Mouse (Mus musculus): ENCODE data around the gene Zfp367. TPM values are rescaled to one million over a fixed set of nuclear protein-coding genes. Genes with fewer than 3 reads are reported as not detected.

The Zfp367 gene
- polyA plus RNA-seq, 1 experiment from 2014 or later = 25.6 TPM

DNA sequence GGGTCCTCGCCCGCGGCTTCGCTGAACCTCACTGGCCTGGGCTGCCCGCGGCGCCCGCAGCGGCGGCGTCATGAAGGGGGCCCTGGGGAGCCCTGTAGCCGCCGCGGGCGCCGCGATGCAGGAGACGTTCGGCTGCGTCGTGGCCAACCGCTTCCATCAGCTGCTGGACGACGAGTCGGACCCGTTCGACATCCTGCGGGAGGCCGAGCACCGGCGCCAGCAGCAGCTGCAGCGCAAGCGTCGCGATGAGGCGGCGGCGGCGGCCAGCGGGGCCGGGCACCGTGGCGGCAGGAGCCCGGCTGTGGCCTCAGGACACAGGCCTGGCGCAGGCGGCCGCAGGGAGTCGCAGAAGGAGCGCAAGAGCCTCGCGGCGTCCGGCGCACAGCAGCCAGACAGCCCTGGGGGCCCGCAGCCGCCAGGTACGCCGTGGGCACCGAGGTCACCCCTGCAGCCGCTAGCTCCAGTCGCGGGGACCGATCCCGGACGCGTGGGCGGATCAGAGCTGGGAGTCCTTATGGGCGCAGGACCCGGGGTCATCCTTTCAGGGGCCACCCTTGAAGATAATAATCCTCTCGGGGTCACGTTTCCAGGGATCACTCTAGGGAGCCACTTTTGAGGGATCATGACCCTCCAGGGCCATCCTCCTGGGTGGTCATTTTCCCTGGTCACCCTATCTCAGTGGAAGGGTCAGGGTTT is 9.1 kb upstream of the Zfp367 start:
- ATAC-seq (ENCODE audit: low FRiP score) = peak; percentile 74
- Histone ChIP-seq H3K27me3 (ENCODE audit: control insufficient read depth, insufficient read depth, low read length) (peaks cover 9% of the 10 kb centered on the region), H3K36me3 (ENCODE audit: control insufficient read depth, insufficient read depth, low read length) (no peaks in the 10 kb centered on the region), H3K4me2 (peak overlapping the region; percentile 98), H3K9me3 (ENCODE audit: control insufficient read depth, low read length) (no peaks in the 10 kb centered on the region), H3K4me3 (ENCODE audit: low read depth, low read length) (peak overlapping the region; percentile 78), H3K4me1 (ENCODE audit: control insufficient read depth, insufficient read depth, low read length) (peaks cover 10% of the 10 kb centered on the region), H3K27ac (ENCODE audit: low read depth, low read length) (peak overlapping the region; percentile 67), H3K9ac (ENCODE audit: low read length) (peak overlapping the region; percentile 81)
- DNase-seq (ENCODE audit: low spot score, missing footprints) = no peak
- WGBS = under 1% methylated on average over 61 of the region's 71 CpGs

- peak within 1 kb of the TSS; percentile 98 for H3K4me2 ChIP-seq
Observed at GRCm38 (mm10) chr13:64161548-64161915, 8.5 kb upstream of the Zfp367 start, which contains the start of gene Habp4. TSS of gene Habp4 (plus strand) at chr13:64161824.

GRCm38 (mm10) chr13:64156966-64157365 is 4.0 kb upstream of the Zfp367 start:
- Histone ChIP-seq H3K36me3 (ENCODE audit: control insufficient read depth, insufficient read depth, low read length) (no peaks in the 10 kb centered on the region), H3K4me3 (ENCODE audit: low read depth, low read length) (no peak overlapping the region), H3K9me3 (ENCODE audit: control insufficient read depth, low read length) (no peaks in the 10 kb centered on the region), H3K4me2 (no peak overlapping the region), H3K4me1 (ENCODE audit: control insufficient read depth, insufficient read depth, low read length) (peaks cover 3% of the 10 kb centered on the region), H3K27ac (ENCODE audit: low read depth, low read length) (no peak overlapping the region), H3K9ac (ENCODE audit: low read length) (no peak overlapping the region), H3K27me3 (ENCODE audit: control insufficient read depth, insufficient read depth, low read length) (no peaks in the 10 kb centered on the region)
- ATAC-seq (ENCODE audit: low FRiP score) (no peak), DNase-seq (ENCODE audit: low spot score, missing footprints) (no peak)

More at GRCm38 (mm10) chr13:64161548-64161915, 8.5 kb upstream of the Zfp367 start, which contains the start of gene Habp4:
- WGBS = 1% methylated on average over 23 of the region's 31 CpGs
- no peaks in the 10 kb centered on the region for H3K36me3 ChIP-seq (ENCODE audit: control insufficient read depth, insufficient read depth, low read length)
- H3K4me3 ChIP-seq (ENCODE audit: low read depth, low read length) = peak within 1 kb of the TSS; percentile 78
- peaks cover 9% of the 10 kb centered on the region for H3K27me3 ChIP-seq (ENCODE audit: control insufficient read depth, insufficient read depth, low read length)
- peak within 1 kb of the TSS; percentile 67 for H3K27ac ChIP-seq (ENCODE audit: low read depth, low read length)
- H3K9me3 ChIP-seq (ENCODE audit: control insufficient read depth, low read length) = no peaks in the 10 kb centered on the region
- ATAC-seq (ENCODE audit: low FRiP score) (peak; percentile 99), DNase-seq (ENCODE audit: low spot score, missing footprints) (peak; percentile 100)
- peaks cover 10% of the 10 kb centered on the region for H3K4me1 ChIP-seq (ENCODE audit: control insufficient read depth, insufficient read depth, low read length)
- H3K9ac ChIP-seq (ENCODE audit: low read length) = peak within 1 kb of the TSS; percentile 81

DNA sequence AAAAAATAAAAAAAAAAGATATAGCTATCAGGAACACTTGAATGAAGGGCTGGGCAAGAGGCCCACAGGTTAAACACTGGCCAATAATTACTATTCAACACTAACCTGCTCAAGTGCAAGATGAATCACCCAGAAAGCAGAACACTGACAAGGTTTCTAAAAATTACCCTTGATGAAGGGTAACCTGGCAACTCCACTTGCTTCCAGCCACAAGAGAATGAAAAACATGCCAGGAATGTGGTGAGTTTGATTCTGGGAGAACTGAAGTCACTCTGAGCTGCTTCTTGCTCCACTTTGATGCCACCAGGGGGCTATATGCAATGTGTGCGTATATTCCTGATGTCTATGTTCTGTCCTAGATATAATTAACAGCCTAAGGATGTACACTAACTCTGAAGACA is 2.2 kb upstream of the Zfp367 start:
- Histone ChIP-seq H3K9ac (ENCODE audit: low read length) (no peak overlapping the region), H3K27ac (ENCODE audit: low read depth, low read length) (no peak overlapping the region), H3K9me3 (ENCODE audit: control insufficient read depth, low read length) (no peaks in the 10 kb centered on the region), H3K4me1 (ENCODE audit: control insufficient read depth, insufficient read depth, low read length) (peaks cover 14% of the 10 kb centered on the region), H3K4me2 (peak overlapping the region; percentile 11; the same call in 1 of the 2 replicates), H3K4me3 (ENCODE audit: low read depth, low read length) (no peak overlapping the region), H3K36me3 (ENCODE audit: control insufficient read depth, insufficient read depth, low read length) (no peaks in the 10 kb centered on the region), H3K27me3 (ENCODE audit: control insufficient read depth, insufficient read depth, low read length) (no peaks in the 10 kb centered on the region)
- DNase-seq (ENCODE audit: low spot score, missing footprints) (peak; percentile 75), ATAC-seq (ENCODE audit: low FRiP score) (no peak)
- WGBS = 13% methylated on average over 1 of the region's 1 CpGs

DNA sequence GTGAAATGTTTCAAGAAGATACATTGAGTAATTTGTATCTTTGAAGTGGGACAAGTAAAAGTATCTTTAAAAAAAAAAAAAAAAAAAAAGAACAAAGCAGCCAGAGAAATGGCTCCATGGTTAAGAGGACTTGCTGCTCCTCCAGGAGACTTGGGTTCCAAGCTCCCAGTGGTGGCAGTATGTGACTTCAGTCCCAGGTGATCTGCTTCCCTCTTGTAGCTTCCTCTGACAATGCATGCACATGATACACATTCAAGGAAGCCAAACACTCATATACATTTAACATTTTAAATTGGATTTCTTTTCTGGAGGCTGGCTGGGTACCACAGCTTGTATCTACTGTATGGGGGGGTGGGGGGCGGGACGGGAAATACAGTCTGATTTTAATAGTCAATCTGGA is 1.6 kb upstream of the Zfp367 start:
- Histone ChIP-seq H3K4me2 (no peak overlapping the region), H3K4me1 (ENCODE audit: control insufficient read depth, insufficient read depth, low read length) (peaks cover 17% of the 10 kb centered on the region), H3K9ac (ENCODE audit: low read length) (no peak overlapping the region), H3K36me3 (ENCODE audit: control insufficient read depth, insufficient read depth, low read length) (no peaks in the 10 kb centered on the region), H3K4me3 (ENCODE audit: low read depth, low read length) (no peak overlapping the region), H3K9me3 (ENCODE audit: control insufficient read depth, low read length) (no peaks in the 10 kb centered on the region), H3K27ac (ENCODE audit: low read depth, low read length) (no peak overlapping the region), H3K27me3 (ENCODE audit: control insufficient read depth, insufficient read depth, low read length) (no peaks in the 10 kb centered on the region)
- 65% methylated on average over 2 of the region's 2 CpGs for WGBS
- no peak for ATAC-seq (ENCODE audit: low FRiP score)
- peak; percentile 81 for DNase-seq (ENCODE audit: low spot score, missing footprints)

GRCm38 (mm10) chr13:64153751-64154267 is 807 bp upstream of the Zfp367 start:
- ATAC-seq (ENCODE audit: low FRiP score) (peak; percentile 38), DNase-seq (ENCODE audit: low spot score, missing footprints) (peak; percentile 94)
- WGBS = 1% methylated on average over 18 of the region's 18 CpGs
- no peaks in the 10 kb centered on the region for H3K9me3 ChIP-seq (ENCODE audit: control insufficient read depth, low read length)
- no peaks in the 10 kb centered on the region for H3K36me3 ChIP-seq (ENCODE audit: control insufficient read depth, insufficient read depth, low read length)
- H3K9ac ChIP-seq (ENCODE audit: low read length) = peak overlapping the region; percentile 56
- peak overlapping the region; percentile 89 for H3K4me2 ChIP-seq
- peaks cover 17% of the 10 kb centered on the region for H3K4me1 ChIP-seq (ENCODE audit: control insufficient read depth, insufficient read depth, low read length)
- peak overlapping the region; percentile 90 for H3K4me3 ChIP-seq (ENCODE audit: low read depth, low read length)
- no peaks in the 10 kb centered on the region for H3K27me3 ChIP-seq (ENCODE audit: control insufficient read depth, insufficient read depth, low read length)
- H3K27ac ChIP-seq (ENCODE audit: low read depth, low read length) = no peak overlapping the region

DNA sequence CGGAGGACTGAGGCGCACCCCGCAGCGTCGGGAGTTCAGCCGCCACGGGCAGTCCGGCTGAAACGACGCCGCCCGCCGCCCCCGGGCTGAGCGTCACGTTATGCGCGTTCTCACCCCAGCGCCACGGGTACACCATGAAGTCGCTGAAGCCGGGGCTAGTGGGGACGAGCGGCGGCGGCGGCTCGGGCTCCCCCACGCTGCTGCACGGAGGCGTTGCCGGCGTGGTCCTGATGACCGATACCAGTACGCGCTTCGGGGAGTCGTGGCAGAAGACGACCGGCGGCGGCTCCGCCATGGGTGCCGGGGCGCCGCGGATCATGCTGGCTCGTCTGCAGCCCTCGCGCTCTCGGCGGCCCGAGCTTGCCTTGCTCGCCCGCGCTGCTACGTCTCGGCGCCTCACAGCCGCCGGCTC is 325 bp downstream of the Zfp367 start:
- no peaks in the 10 kb centered on the region for H3K27me3 ChIP-seq (ENCODE audit: control insufficient read depth, insufficient read depth, low read length)
- H3K9me3 ChIP-seq (ENCODE audit: control insufficient read depth, low read length) = no peaks in the 10 kb centered on the region
- H3K27ac ChIP-seq (ENCODE audit: low read depth, low read length) = peak overlapping the region; percentile 79
- peak overlapping the region; percentile 89 for H3K4me2 ChIP-seq
- H3K4me1 ChIP-seq (ENCODE audit: control insufficient read depth, insufficient read depth, low read length) = peaks cover 17% of the 10 kb centered on the region
- H3K4me3 ChIP-seq (ENCODE audit: low read depth, low read length) = peak overlapping the region; percentile 90
- peak overlapping the region; percentile 82 for H3K9ac ChIP-seq (ENCODE audit: low read length)
- WGBS = under 1% methylated on average over 60 of the region's 61 CpGs
- no peak for DNase-seq (ENCODE audit: low spot score, missing footprints)
- ATAC-seq (ENCODE audit: low FRiP score) = peak; percentile 25
- H3K36me3 ChIP-seq (ENCODE audit: control insufficient read depth, insufficient read depth, low read length) = no peaks in the 10 kb centered on the region

- Histone ChIP-seq H3K27me3 (ENCODE audit: control insufficient read depth, insufficient read depth, low read length) (no peaks in the 10 kb centered on the region), H3K27ac (ENCODE audit: low read depth, low read length) (peak overlapping the region; percentile 79), H3K36me3 (ENCODE audit: control insufficient read depth, insufficient read depth, low read length) (no peaks in the 10 kb centered on the region), H3K9ac (ENCODE audit: low read length) (peak overlapping the region; percentile 82), H3K4me1 (ENCODE audit: control insufficient read depth, insufficient read depth, low read length) (peaks cover 17% of the 10 kb centered on the region), H3K4me2 (peak overlapping the region; percentile 89), H3K4me3 (ENCODE audit: low read depth, low read length) (peak overlapping the region; percentile 90), H3K9me3 (ENCODE audit: control insufficient read depth, low read length) (no peaks in the 10 kb centered on the region)
- 0% methylated on average over 37 of the region's 42 CpGs for WGBS
- DNase-seq (ENCODE audit: low spot score, missing footprints) = peak; percentile 98
- peak; percentile 41 for ATAC-seq (ENCODE audit: low FRiP score)
Observed at GRCm38 (mm10) chr13:64152241-64152669, 747 bp downstream of the Zfp367 start.

GRCm38 (mm10) chr13:64150121-64150520 is 2.9 kb downstream of the Zfp367 start:
- Histone ChIP-seq H3K4me2 (no peak overlapping the region), H3K4me1 (ENCODE audit: control insufficient read depth, insufficient read depth, low read length) (peaks cover 14% of the 10 kb centered on the region), H3K9ac (ENCODE audit: low read length) (no peak overlapping the region), H3K9me3 (ENCODE audit: control insufficient read depth, low read length) (no peaks in the 10 kb centered on the region), H3K4me3 (ENCODE audit: low read depth, low read length) (no peak overlapping the region), H3K36me3 (ENCODE audit: control insufficient read depth, insufficient read depth, low read length) (no peaks in the 10 kb centered on the region), H3K27me3 (ENCODE audit: control insufficient read depth, insufficient read depth, low read length) (no peaks in the 10 kb centered on the region), H3K27ac (ENCODE audit: low read depth, low read length) (no peak overlapping the region)
- WGBS = 75% methylated on average over 5 of the region's 5 CpGs
- no peak for DNase-seq (ENCODE audit: low spot score, missing footprints)
- no peak for ATAC-seq (ENCODE audit: low FRiP score)
